Mouse (Mus musculus): ENCODE results near the gene Reep3.

DNA sequence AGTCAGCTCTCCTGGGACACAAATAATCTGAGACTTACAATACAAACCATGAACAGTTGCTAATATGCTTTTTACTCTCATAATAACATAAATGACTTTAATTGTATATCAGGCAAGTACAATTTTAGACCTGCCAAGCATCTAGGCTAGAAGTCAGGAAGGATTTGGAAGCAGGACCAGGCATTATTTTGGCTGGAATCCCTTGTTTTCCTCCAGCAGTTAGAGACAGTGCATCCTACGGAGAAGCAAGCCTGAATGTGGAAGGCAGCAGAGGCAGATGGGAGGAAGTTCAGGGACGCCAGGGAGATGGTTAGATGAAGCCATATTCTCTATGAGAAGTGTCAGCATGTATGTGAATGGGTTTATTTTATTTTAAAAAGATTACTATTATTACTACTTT, 79.4 kb downstream of the Reep3 start:
- no peak for TF ChIP-seq GATA1 (IDR thresholded peaks at IDR 0.05; ENCODE audit: low read length)
- no peak for TF ChIP-seq TAL1 (IDR thresholded peaks at IDR 0.05; ENCODE audit: low read length)
